Mouse (Mus musculus) liver, embryonic 14.5 days (tissue): ENCODE results near the gene Hist1h2br. TPM values are rescaled to one million over a fixed set of nuclear protein-coding genes. Genes with fewer than 3 reads are reported as not detected.
"Not testable (repeated sequence)": the region's sequence is repeated elsewhere in the genome, so short reads cannot be mapped to it uniquely, and the experiment has no call there.

Source experiments
- ATAC-seq: fragments of 200-750 bp; cut with Nextera tagmentation; 2 replicates; pipeline ENCODE4 v1.8.0; 2017; ENCODE audit warnings: moderate number of reproducible peaks, mild to moderate bottlenecking, moderate library complexity; ENCODE audit not compliant: insufficient read depth
- DNase-seq, 3 experiments: peaks; one replicate each; pipeline ENCODE4 v3.0.0-alpha.2; 2012 to 2013; ENCODE audit warnings: low read depth in 3 of 3, low spot score in 3 of 3
- H3K27ac ChIP-seq: fragments of 300-500 bp; sonication (generic); 2 replicates; pipeline ENCODE4 v1.5.1; 2014; ENCODE audit warnings: moderate library complexity, mild to moderate bottlenecking, control low read depth, inconsistent platforms
- H3K27me3 ChIP-seq: fragments of 300-500 bp; sonication (generic); 2 replicates; pipeline ENCODE4 v1.6.1; 2014; ENCODE audit warnings: mild to moderate bottlenecking, low read length, moderate library complexity; ENCODE audit not compliant: control insufficient read depth, insufficient read depth
- H3K36me3 ChIP-seq: fragments of 300-500 bp; sonication (generic); replicated peaks from 2 replicates; pipeline ENCODE4 v1.6.1; 2014; ENCODE audit warnings: low read depth; ENCODE audit not compliant: control insufficient read depth, insufficient read depth
- H3K4me1 ChIP-seq, 2 experiments: fragments of 200-500 bp in 1 of 2; fragments of 300-500 bp in 1 of 2; sonication (generic) in 1 of 2; replicated peaks; 2 replicates each; pipeline ENCODE4 v1.6.1; 2012 to 2014; ENCODE audit warnings: antibody characterized with exemption in 1 of 2, inconsistent platforms in 1 of 2, low read length in 1 of 2; ENCODE audit not compliant: control insufficient read depth in 2 of 2, insufficient read depth in 2 of 2
- H3K4me2 ChIP-seq: fragments of 300-500 bp; sonication (generic); 2 replicates; pipeline ENCODE4 v1.6.1; 2014; ENCODE audit warnings: low read depth, mild to moderate bottlenecking, control low read depth, moderate library complexity
- H3K4me3 ChIP-seq, 2 experiments: fragments of 200-500 bp in 1 of 2; fragments of 300-500 bp in 1 of 2; sonication (generic) in 1 of 2; 2 replicates each; pipeline ENCODE4 v1.5.1; 2012 to 2014; ENCODE audit warnings: low read depth in 2 of 2, low read length in 2 of 2, mild to moderate bottlenecking in 2 of 2, control low read depth in 1 of 2, inconsistent platforms in 1 of 2, moderate library complexity in 1 of 2; ENCODE audit not compliant: insufficient read depth in 1 of 2
- H3K9ac ChIP-seq: fragments of 300-500 bp; sonication (generic); replicated peaks from 2 replicates; pipeline ENCODE4 v1.6.1; 2014; ENCODE audit warnings: mild to moderate bottlenecking, control low read depth, moderate library complexity
- H3K9me3 ChIP-seq: fragments of 300-500 bp; sonication (generic); 2 replicates; pipeline ENCODE4 v1.6.1; 2016; ENCODE audit warnings: low read length, mixed read lengths; ENCODE audit not compliant: control insufficient read depth
- CTCF ChIP-seq: IDR thresholded peaks from 2 replicates; pipeline ENCODE4 v1.5.1; 2016; ENCODE audit warnings: antibody characterized with exemption, low read depth, control low read depth
- EP300 ChIP-seq: IDR thresholded peaks from 2 replicates; pipeline ENCODE4 v1.6.1; 2016; ENCODE audit warnings: antibody characterized with exemption, low read depth
- WGBS: fragments of 180-500 bp; shearing (Covaris S2); extraction: QIAGEN DNeasy Blood & Tissue Kit; methylation state at CpG from one replicate; pipeline ENCODE4 v1.1.7; 2014; ENCODE audit not compliant: insufficient replicate concordance; 5-methylcytosine and 5-hydroxymethylcytosine counted together
- polyA plus RNA-seq, 2 experiments: library from polyadenylated mRNA; depleted of rRNA in 1 of 2; stranded (reverse) in 1 of 2; unstranded in 1 of 2; fragments of >200 nt; fragmentation: Nextera tagmentation in 1 of 2; extraction: Ambion mirVana in 1 of 2; gene quantifications; 2 replicates each; pipeline versions ENCODE4 v1.2.1 to v1.2.3; 2012 to 2014

The Hist1h2br gene
- polyA plus RNA-seq, 2 experiments: 9.6 to 18.0 TPM

DNA sequence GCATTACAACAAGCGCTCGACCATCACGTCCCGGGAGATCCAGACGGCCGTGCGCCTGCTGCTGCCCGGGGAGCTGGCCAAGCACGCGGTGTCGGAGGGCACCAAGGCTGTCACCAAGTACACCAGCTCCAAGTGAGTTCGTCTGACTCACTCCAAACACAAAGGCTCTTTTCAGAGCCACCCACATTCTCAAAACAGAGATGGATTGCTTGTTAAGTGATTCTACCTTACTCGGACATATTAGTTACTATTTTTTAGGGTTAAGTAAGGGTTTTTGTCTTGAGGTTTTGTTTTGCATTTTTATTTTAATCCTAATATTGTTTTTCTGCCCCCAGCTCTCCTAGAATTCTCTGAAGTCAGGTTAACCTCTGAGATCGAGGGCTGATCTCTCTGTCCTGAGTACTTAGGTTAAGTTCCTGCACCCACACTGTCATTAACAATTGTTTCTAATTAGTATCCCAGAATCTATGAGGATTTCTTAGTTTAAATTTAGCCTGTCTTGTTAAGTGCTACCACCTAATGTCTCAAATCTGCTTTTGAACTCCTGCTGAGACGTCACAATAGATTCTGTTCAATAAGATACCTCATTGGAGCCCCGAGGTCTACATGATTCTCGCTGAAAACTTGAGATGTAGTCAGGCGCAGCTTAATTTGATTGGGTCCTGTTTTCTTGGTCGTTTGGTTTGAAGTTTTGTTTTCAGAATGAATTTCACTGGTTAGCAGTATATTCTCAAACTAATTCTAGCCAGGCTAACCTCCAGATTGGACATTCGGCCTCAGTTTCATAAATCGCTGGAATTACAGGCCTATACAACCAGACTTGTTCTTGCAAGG lies 45.6 kb upstream of the Hist1h2br start:
- TF ChIP-seq CTCF (no peak), EP300 (no peak; the same call in 1 of the 2 replicates)
- Histone ChIP-seq H3K27ac (peak overlapping the region; percentile 84), H3K4me1 (peaks cover 26 to 31% of the 10 kb centered on the region in 2 experiments), H3K4me2 (peak overlapping the region; percentile 90), H3K4me3 (peak overlapping the region; percentile 50 to 56), H3K9ac (peak overlapping the region; percentile 75), H3K36me3 (no peaks in the 10 kb centered on the region), H3K9me3 (no peaks in the 10 kb centered on the region), H3K27me3 (no peaks in the 10 kb centered on the region)
- ATAC-seq: peak; percentile 19
- peak in 1 of 3 experiments; percentile 51 for DNase-seq
- 20% methylated on average over 14 of the region's 21 CpGs for WGBS

- Histone ChIP-seq H3K36me3 (no peaks in the 10 kb centered on the region), H3K9ac (no peak overlapping the region), H3K27ac (peak overlapping the region; percentile 84), H3K27me3 (no peaks in the 10 kb centered on the region), H3K9me3 (no peaks in the 10 kb centered on the region), H3K4me2 (no peak overlapping the region), H3K4me3 (no peak overlapping the region), H3K4me1 (peaks cover 19% of the 10 kb centered on the region in 2 experiments)
- no peak for DNase-seq
- TF ChIP-seq CTCF (no peak), EP300 (no peak)
- ATAC-seq: no peak
- 29% methylated on average over 6 of the region's 6 CpGs for WGBS
Observed at GRCm38 (mm10) chr13:21789925-21790324, 43.6 kb upstream of the Hist1h2br start.

DNA sequence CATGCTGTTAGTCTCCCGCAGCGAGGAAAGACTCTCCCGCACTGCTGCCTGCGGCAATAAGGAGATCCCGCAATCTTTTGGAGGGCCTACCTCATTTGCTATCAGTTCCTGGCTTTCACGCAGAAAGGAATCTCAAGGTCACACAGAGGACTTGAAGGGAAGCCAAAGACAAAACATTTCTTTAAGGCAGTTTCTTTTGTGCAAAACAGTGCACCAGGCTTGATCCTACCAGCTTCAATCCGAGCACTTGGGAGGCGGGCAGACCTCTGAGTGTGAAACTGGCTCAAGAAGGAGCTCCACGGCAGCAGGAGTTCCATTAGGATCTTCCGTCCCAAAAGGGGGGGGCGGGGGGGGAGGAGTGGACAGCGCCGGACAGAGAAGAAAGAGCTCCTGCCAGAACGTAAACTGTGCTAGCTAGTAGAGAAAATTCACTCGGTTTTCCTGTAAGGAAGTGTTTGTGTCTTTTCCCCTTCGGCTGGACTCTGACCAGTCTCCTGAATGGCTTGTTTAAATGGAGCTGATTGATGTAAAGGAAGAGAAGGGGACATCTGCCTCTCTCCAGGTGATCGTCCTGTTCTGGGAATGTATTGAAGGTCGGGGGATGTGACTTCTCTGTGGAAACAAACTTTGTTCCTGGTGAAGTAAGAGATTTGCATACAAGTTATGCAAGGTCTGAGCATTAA lies 42.8 kb upstream of the Hist1h2br start:
- 27% methylated on average over 18 of the region's 18 CpGs for WGBS
- H3K4me3 ChIP-seq: no peak overlapping the region

DNA sequence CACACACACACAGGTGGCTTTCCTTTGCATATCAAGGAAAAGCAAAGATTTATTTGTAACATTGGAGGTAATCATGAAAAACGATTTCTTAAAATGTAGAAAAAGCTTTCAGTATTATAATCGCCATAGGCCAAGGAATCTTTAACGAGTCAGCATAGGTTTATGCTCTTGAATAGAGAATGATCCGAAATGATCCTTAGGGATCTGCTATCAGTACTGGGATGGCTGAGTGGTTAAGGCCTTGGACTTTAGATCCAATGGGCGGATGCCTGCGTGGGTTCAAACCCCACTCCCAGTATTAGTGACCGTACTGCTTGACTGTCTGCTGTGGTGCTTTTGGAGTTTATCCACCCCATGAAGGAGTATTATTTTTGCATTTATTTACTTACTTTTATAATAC lies 38.0 kb upstream of the Hist1h2br start:
- Histone ChIP-seq H3K27ac (no peak overlapping the region), H3K4me1 (peaks cover under 1% of the 10 kb centered on the region in 2 experiments; a peak in 2 of 4 replicates), H3K9me3 (no peaks in the 10 kb centered on the region), H3K4me2 (no peak overlapping the region), H3K9ac (no peak overlapping the region), H3K4me3 (no peak overlapping the region), H3K36me3 (no peaks in the 10 kb centered on the region), H3K27me3 (no peaks in the 10 kb centered on the region)
- ATAC-seq (no peak), DNase-seq (no peak)
- 81% methylated on average over 7 of the region's 7 CpGs for WGBS
- TF ChIP-seq CTCF (no peak), EP300 (no peak)

More for the DNA sequence above, 42.8 kb upstream of the Hist1h2br start:
- TF ChIP-seq EP300 (no peak), CTCF (no peak)
- Histone ChIP-seq H3K4me2 (peak overlapping the region; percentile 44), H3K9me3 (no peaks in the 10 kb centered on the region), H3K27me3 (no peaks in the 10 kb centered on the region), H3K9ac (peak overlapping the region; percentile 45), H3K27ac (no peak overlapping the region), H3K36me3 (no peaks in the 10 kb centered on the region), H3K4me1 (peaks cover 12 to 15% of the 10 kb centered on the region in 2 experiments)
- ATAC-seq (no peak), DNase-seq (no peak)

GRCm38 (mm10) chr13:21797163-21797562 lies 36.4 kb upstream of the Hist1h2br start:
- not testable (repeated sequence) for H3K9ac ChIP-seq, H3K27me3 ChIP-seq, H3K4me3 ChIP-seq, H3K4me1 ChIP-seq, DNase-seq, H3K36me3 ChIP-seq, H3K27ac ChIP-seq, H3K9me3 ChIP-seq, H3K4me2 ChIP-seq
- peak; percentile 69; the same call in 1 of the 2 replicates for ATAC-seq

- not testable (repeated sequence) for H3K36me3 ChIP-seq, H3K4me3 ChIP-seq, H3K9me3 ChIP-seq, DNase-seq, H3K27ac ChIP-seq, H3K4me1 ChIP-seq, H3K27me3 ChIP-seq, H3K9ac ChIP-seq, H3K4me2 ChIP-seq
- no CpG with 5 or more reads among the region's 4 CpGs for WGBS
- ATAC-seq: peak; percentile 52; the same call in 1 of the 2 replicates
Observed at GRCm38 (mm10) chr13:21803058-21803457, 30.5 kb upstream of the Hist1h2br start.

GRCm38 (mm10) chr13:21810073-21810472 lies 23.5 kb upstream of the Hist1h2br start, which contains the start of the genes Hist1h2bq and Hist1h2ao:
Gene Hist1h2bq (minus strand): TSS chr13:21810197.
Gene Hist1h2ao (plus strand): TSS chr13:21810465.
- H3K27ac ChIP-seq, H3K27me3 ChIP-seq, H3K4me2 ChIP-seq, H3K4me1 ChIP-seq, H3K9ac ChIP-seq, DNase-seq, H3K4me3 ChIP-seq, H3K36me3 ChIP-seq, H3K9me3 ChIP-seq: not testable (repeated sequence)
- ATAC-seq: peak; percentile 83
- WGBS: no CpG with 5 or more reads among the region's 23 CpGs
